In genomic region chr4:118359896-118360720, GRCm38 (mm10) we compare ENCODE assay signal across 8 mouse cellular contexts. TPM values are rescaled to one million over a fixed set of nuclear protein-coding genes. Genes with fewer than 3 reads are reported as not detected.
DNase-seq lines count a peak whose midpoint lies in the region; ATAC-seq and TF ChIP-seq lines count a peak whose summit lies in the region.

No protein-coding gene starts in this region.

- TF ChIP-seq POLR2A in CH12.LX (IDR thresholded peaks at IDR 0.05; ENCODE audit: low read depth, low read length), result peak; percentile 83

- no peak for TF ChIP-seq EP300 in CH12.LX (IDR thresholded peaks at IDR 0.05; ENCODE audit: low read length)
- no peak for TF ChIP-seq EP300 in liver, embryonic 14.5 days (IDR thresholded peaks at IDR 0.05; ENCODE audit: low read depth)

- TF ChIP-seq CTCF in CH12.LX (conservative IDR thresholded peaks at IDR 0.05 in 1 of 2, IDR thresholded peaks at IDR 0.05 in 1 of 2; ENCODE audit: low read depth in 2 of 2, low read length in 2 of 2), result no peak
- no peak for TF ChIP-seq CTCF in liver, embryonic 14.5 days (IDR thresholded peaks at IDR 0.05; ENCODE audit: low read depth)

- dilution Hi-C loops in CH12.LX (cut with MboI; ENCODE audit: extremely low pct_ligation_motif_present, extremely low pct_unique_long_range_greater_than_20kb, low sequenced_read_pairs), result no loop called here

- 1% methylated on average over 54 of the region's 54 CpGs for WGBS in heart, embryonic 13.5 days
- WGBS in kidney, embryonic 16.5 days, result 2% methylated on average over 54 of the region's 54 CpGs
- WGBS in liver, embryonic 14.5 days (ENCODE audit: insufficient replicate concordance), result under 1% methylated on average over 54 of the region's 54 CpGs
- WGBS in stomach, embryonic 14.5 days, result 2% methylated on average over 54 of the region's 54 CpGs

- H3K9me3 ChIP-seq in CH12.LX (replicated peaks; ENCODE audit: low read length), result no peaks in the 10 kb centered on the region
- H3K9me3 ChIP-seq in erythroblast, embryonic 14.5 days (ENCODE audit: control insufficient read depth, low read length), result no peaks in the 10 kb centered on the region
- no peaks in the 10 kb centered on the region for H3K9me3 ChIP-seq in heart, embryonic 13.5 days
- H3K9me3 ChIP-seq in kidney, embryonic 16.5 days (ENCODE audit: low read length), result no peaks in the 10 kb centered on the region
- no peaks in the 10 kb centered on the region for H3K9me3 ChIP-seq in liver, embryonic 14.5 days (ENCODE audit: control insufficient read depth, low read length)
- no peaks in the 10 kb centered on the region for H3K9me3 ChIP-seq in stomach, embryonic 14.5 days (ENCODE audit: control insufficient read depth, low read depth, low read length)

- peak overlapping the region; percentile 81 for H3K4me2 ChIP-seq in CH12.LX (ENCODE audit: insufficient read depth, low read depth, poor library complexity, severe bottlenecking)
- H3K4me2 ChIP-seq in heart, embryonic 13.5 days, result peak overlapping the region; percentile 97
- H3K4me2 ChIP-seq in kidney, embryonic 16.5 days (replicated peaks; ENCODE audit: low read depth, low read length), result peak overlapping the region; percentile 92
- peak overlapping the region; percentile 95 for H3K4me2 ChIP-seq in liver, embryonic 14.5 days (ENCODE audit: low read depth)
- peak overlapping the region; percentile 83 for H3K4me2 ChIP-seq in stomach, embryonic 14.5 days (replicated peaks; ENCODE audit: low read depth, low read length)

- no peaks in the 10 kb centered on the region for H3K79me2 ChIP-seq in CH12.LX (replicated peaks; ENCODE audit: control insufficient read depth, extremely low read depth, insufficient read depth, poor library complexity, severe bottlenecking)

- in situ Hi-C loops in CH12.LX (cut with MboI; ENCODE audit: low pct_ligation_motif_present, low pct_unique_long_range_greater_than_20kb, low sequenced_read_pairs), result no loop called here

- H3K27ac ChIP-seq in CH12.LX (ENCODE audit: insufficient read depth, low read depth), result peak overlapping the region; percentile 48
- H3K27ac ChIP-seq in brown adipose tissue, adult 24 weeks (replicated peaks; ENCODE audit: low read depth, low read length), result no peak overlapping the region
- H3K27ac ChIP-seq in heart, embryonic 13.5 days (replicated peaks), result peak overlapping the region; percentile 87
- peak overlapping the region; percentile 72; the same call in 1 of the 2 replicates for H3K27ac ChIP-seq in kidney, embryonic 16.5 days (ENCODE audit: low read length)
- H3K27ac ChIP-seq in liver, embryonic 14.5 days, result no peak overlapping the region
- H3K27ac ChIP-seq in stomach, embryonic 14.5 days (ENCODE audit: low read length), result peak overlapping the region; percentile 79

- H3K27me3 ChIP-seq in CH12.LX (replicated peaks), result no peaks in the 10 kb centered on the region
- H3K27me3 ChIP-seq in erythroblast, embryonic 14.5 days (ENCODE audit: control insufficient read depth), result no peaks in the 10 kb centered on the region
- no peaks in the 10 kb centered on the region for H3K27me3 ChIP-seq in heart, embryonic 13.5 days (replicated peaks)
- H3K27me3 ChIP-seq in kidney, embryonic 16.5 days (ENCODE audit: insufficient read depth, low read length), result no peaks in the 10 kb centered on the region
- H3K27me3 ChIP-seq in liver, embryonic 14.5 days (ENCODE audit: control insufficient read depth, insufficient read depth, low read length), result no peaks in the 10 kb centered on the region
- no peaks in the 10 kb centered on the region for H3K27me3 ChIP-seq in stomach, embryonic 14.5 days (ENCODE audit: control insufficient read depth, insufficient read depth, low read length)

- H3K36me3 ChIP-seq in CH12.LX (replicated peaks in 1 of 2; ENCODE audit: control insufficient read depth in 1 of 2, insufficient read depth in 1 of 2, low read length in 1 of 2), result peaks cover 34 to 39% of the 10 kb centered on the region in 2 experiments
- H3K36me3 ChIP-seq in erythroblast, embryonic 14.5 days (ENCODE audit: control insufficient read depth), result peaks cover 39% of the 10 kb centered on the region
- H3K36me3 ChIP-seq in heart, embryonic 13.5 days, result peaks cover 39% of the 10 kb centered on the region
- peaks cover 34% of the 10 kb centered on the region for H3K36me3 ChIP-seq in kidney, embryonic 16.5 days (ENCODE audit: insufficient read depth, low read length)
- H3K36me3 ChIP-seq in liver, embryonic 14.5 days (replicated peaks; ENCODE audit: control insufficient read depth, insufficient read depth, low read depth), result peaks cover 9% of the 10 kb centered on the region
- H3K36me3 ChIP-seq in stomach, embryonic 14.5 days (ENCODE audit: control insufficient read depth, insufficient read depth, low read length), result peaks cover 30% of the 10 kb centered on the region

- peaks cover 0 to 8% of the 10 kb centered on the region in 2 experiments; a peak in 2 of 4 replicates for H3K4me1 ChIP-seq in CH12.LX (ENCODE audit: control insufficient read depth in 1 of 2, insufficient read depth in 2 of 2)
- no peaks in the 10 kb centered on the region for H3K4me1 ChIP-seq in brown adipose tissue, adult 24 weeks (ENCODE audit: control insufficient read depth, insufficient read depth, insufficient read length, low read length)
- H3K4me1 ChIP-seq in erythroblast, embryonic 14.5 days (ENCODE audit: control insufficient read depth), result peaks cover 23% of the 10 kb centered on the region
- H3K4me1 ChIP-seq in heart, embryonic 13.5 days, result peaks cover 14% of the 10 kb centered on the region
- H3K4me1 ChIP-seq in kidney, embryonic 16.5 days (ENCODE audit: insufficient read depth, low read length), result peaks cover 11% of the 10 kb centered on the region
- peaks cover 9 to 12% of the 10 kb centered on the region in 2 experiments for H3K4me1 ChIP-seq in liver, embryonic 14.5 days (replicated peaks; ENCODE audit: control insufficient read depth in 2 of 2, insufficient read depth in 2 of 2, low read length in 1 of 2)
- 0 out of 2 replicates have a peak, but pooled peaks cover 7% of the 10 kb centered on the region for H3K4me1 ChIP-seq in stomach, embryonic 14.5 days (ENCODE audit: control insufficient read depth, insufficient read depth, low read length)

- H3K9ac ChIP-seq in CH12.LX (ENCODE audit: insufficient read depth, low read depth), result peak overlapping the region; percentile 87
- peak overlapping the region; percentile 93 for H3K9ac ChIP-seq in heart, embryonic 13.5 days
- peak overlapping the region; percentile 83 for H3K9ac ChIP-seq in kidney, embryonic 16.5 days (replicated peaks; ENCODE audit: low read length)
- peak overlapping the region; percentile 74 for H3K9ac ChIP-seq in liver, embryonic 14.5 days (replicated peaks)
- H3K9ac ChIP-seq in stomach, embryonic 14.5 days (replicated peaks; ENCODE audit: low read depth, low read length), result peak overlapping the region; percentile 82

- peak; percentile 66 for DNase-seq in CH12.LX (ENCODE audit: extremely low read depth)
- peak; percentile 30 to 45 (median 32) for DNase-seq in liver, embryonic 14.5 days (ENCODE audit: low read depth in 3 of 3, low spot score in 3 of 3)
- peak; percentile 22 to 38 for DNase-seq in natural killer cell, adult 2 months (ENCODE audit: low spot score in 2 of 2)

- peak overlapping the region; percentile 64 to 77 (median 73) for H3K4me3 ChIP-seq in CH12.LX (replicated peaks in 1 of 3; ENCODE audit: low read depth in 2 of 3, low read length in 2 of 3, poor library complexity in 1 of 3)
- peak overlapping the region; percentile 75 for H3K4me3 ChIP-seq in brown adipose tissue, adult 24 weeks (ENCODE audit: insufficient read depth, low read depth, low read length)
- peak overlapping the region; percentile 72 for H3K4me3 ChIP-seq in erythroblast, embryonic 14.5 days (replicated peaks)
- peak overlapping the region; percentile 81 for H3K4me3 ChIP-seq in heart, embryonic 13.5 days
- peak overlapping the region; percentile 70 for H3K4me3 ChIP-seq in kidney, embryonic 16.5 days (ENCODE audit: low read length)
- peak overlapping the region; percentile 69 to 70 for H3K4me3 ChIP-seq in liver, embryonic 14.5 days (ENCODE audit: insufficient read depth in 1 of 2, low read depth in 2 of 2, low read length in 2 of 2)
- H3K4me3 ChIP-seq in stomach, embryonic 14.5 days (ENCODE audit: low read depth, low read length), result peak overlapping the region; percentile 76

- no peak for TF ChIP-seq RAD21 in CH12.LX (IDR thresholded peaks at IDR 0.05; ENCODE audit: low read depth, low read length)

- ATAC-seq in heart, embryonic 13.5 days (ENCODE audit: extremely low read depth, insufficient number of reproducible peaks, low FRiP score, low TSS enrichment), result peak; percentile 57; the same call in 1 of the 2 replicates
- ATAC-seq in kidney, embryonic 16.5 days (ENCODE audit: low FRiP score, low TSS enrichment), result peak; percentile 79
- ATAC-seq in liver, embryonic 14.5 days (ENCODE audit: insufficient read depth), result peak; percentile 62
- peak; percentile 83 for ATAC-seq in stomach, embryonic 14.5 days (ENCODE audit: insufficient number of reproducible peaks, insufficient read depth, low FRiP score, low read depth)

TF ChIP-seq in CH12.LX, 34 proteins besides CTCF, POLR2A, EP300 and RAD21 (continues in another document):
- TF ChIP-seq ELF1 (IDR thresholded peaks at IDR 0.05; ENCODE audit: low read depth, low read length), result peak; percentile 67

RNA-seq across cellular contexts. Expression of gene Szt2, which starts 49.0 kb away (rescaled TPM):
- total RNA-seq in CH12.LX (2012; rRNA removed), result 7.4 TPM in 2 replicates
- total RNA-seq in CH12.LX (2014; rRNA removed), result 2.9 and 3.2 TPM in 2 replicates
- 15.1 and 18.9 TPM in 2 replicates for polyA plus RNA-seq in CH12.LX (2012; ENCODE audit: insufficient read length, low read depth)
- 4.0 and 6.1 TPM in 2 replicates for polyA plus RNA-seq in brown adipose tissue, adult 24 weeks (2012; ENCODE audit: insufficient read depth, insufficient read length, missing spikeins)
- polyA plus RNA-seq in erythroblast, embryonic 14.5 days (2012), result 8.5 and 9.3 TPM in 2 replicates
- 4.1 and 4.4 TPM in 2 replicates for polyA plus RNA-seq in heart, embryonic 13.5 days (2015; fragmentation: Nextera tagmentation; extraction: Ambion mirVana)
- polyA plus RNA-seq in kidney, embryonic 16.5 days (2015; fragmentation: Nextera tagmentation; extraction: Ambion mirVana), result 7.7 and 8.1 TPM in 2 replicates
- polyA plus RNA-seq in liver, embryonic 14.5 days (2012; rRNA removed), result 5.8 and 5.9 TPM in 2 replicates
- 2.2 and 2.6 TPM in 2 replicates for polyA plus RNA-seq in liver, embryonic 14.5 days (2014; fragmentation: Nextera tagmentation; extraction: Ambion mirVana)
- 10.7 and 14.5 TPM in 2 replicates for polyA plus RNA-seq in stomach, embryonic 14.5 days (2014; fragmentation: Nextera tagmentation; extraction: Ambion mirVana)

RNA-seq across cellular contexts. Expression of gene Med8, which starts 49.0 kb away (rescaled TPM):
- total RNA-seq in CH12.LX (2012; rRNA removed) (109 and 121 TPM in 2 replicates), CH12.LX (2014; rRNA removed) (152 and 156 TPM in 2 replicates)
- polyA plus RNA-seq in CH12.LX (2012; ENCODE audit: insufficient read length, low read depth), result 102 and 113 TPM in 2 replicates
- 38.0 and 38.3 TPM in 2 replicates for polyA plus RNA-seq in brown adipose tissue, adult 24 weeks (2012; ENCODE audit: insufficient read depth, insufficient read length, missing spikeins)
- 6.4 and 8.6 TPM in 2 replicates for polyA plus RNA-seq in erythroblast, embryonic 14.5 days (2012)
- 73.2 and 81.3 TPM in 2 replicates for polyA plus RNA-seq in heart, embryonic 13.5 days (2015; fragmentation: Nextera tagmentation; extraction: Ambion mirVana)
- 94.7 and 102 TPM in 2 replicates for polyA plus RNA-seq in kidney, embryonic 16.5 days (2015; fragmentation: Nextera tagmentation; extraction: Ambion mirVana)
- 33.5 and 50.2 TPM in 2 replicates for polyA plus RNA-seq in liver, embryonic 14.5 days (2012; rRNA removed)
- 69.1 and 73.8 TPM in 2 replicates for polyA plus RNA-seq in liver, embryonic 14.5 days (2014; fragmentation: Nextera tagmentation; extraction: Ambion mirVana)
- 87.1 and 99.7 TPM in 2 replicates for polyA plus RNA-seq in stomach, embryonic 14.5 days (2014; fragmentation: Nextera tagmentation; extraction: Ambion mirVana)

Comparison
In these comparisons a context has a peak if more than half of its experiments do, and no peak if none do; other contexts are left out.
1. H3K27ac ChIP-seq: peak in CH12.LX (single experiment), heart, embryonic 13.5 days (single experiment), kidney, embryonic 16.5 days (single experiment) and stomach, embryonic 14.5 days (single experiment); none in brown adipose tissue, adult 24 weeks (single experiment) and liver, embryonic 14.5 days (single experiment).
2. Peak in every context shown above with its lines, with median percentiles within 50 percentile points of each other: DNase-seq, H3K4me2 ChIP-seq, H3K4me3 ChIP-seq, H3K9ac ChIP-seq and ATAC-seq.